Mouse (Mus musculus) splenic B cell, adult 2 months (primary cell): ENCODE results near the gene Lrrc23.

Source experiments
- DNase-seq: peaks from one replicate; pipeline ENCODE4 v3.0.0-alpha.2; 2011; ENCODE audit warnings: low read depth, low spot score
- H3K27me3 ChIP-seq: 2 replicates; pipeline ENCODE4 v1.6.1; 2012; ENCODE audit warnings: mild to moderate bottlenecking, low read length, moderate library complexity, mixed read lengths; ENCODE audit not compliant: control insufficient read depth, poor library complexity, insufficient read depth, severe bottlenecking
- H3K36me3 ChIP-seq: 2 replicates; pipeline ENCODE4 v1.6.1; 2012; ENCODE audit warnings: mild to moderate bottlenecking, low read length, moderate library complexity, mixed read lengths; ENCODE audit not compliant: control insufficient read depth, poor library complexity, insufficient read depth, severe bottlenecking

Lrrc23 gene

GRCm38 (mm10) chr6:124779222-124779983 lies at the start of gene Lrrc23:
Lrrc23 (minus strand) TSS chr6:124779727.
- H3K36me3 ChIP-seq, result no peaks in the 10 kb centered on the region
- H3K27me3 ChIP-seq, result no peaks in the 10 kb centered on the region
- DNase-seq, result peak; percentile 78

- Histone ChIP-seq H3K27me3 (no peaks in the 10 kb centered on the region), H3K36me3 (peaks cover 6% of the 10 kb centered on the region)
- peak; percentile 25 for DNase-seq
These were observed 48.6 kb upstream of the Lrrc23 start for GRCm38 (mm10) chr6:124828101-124828592.

DNA sequence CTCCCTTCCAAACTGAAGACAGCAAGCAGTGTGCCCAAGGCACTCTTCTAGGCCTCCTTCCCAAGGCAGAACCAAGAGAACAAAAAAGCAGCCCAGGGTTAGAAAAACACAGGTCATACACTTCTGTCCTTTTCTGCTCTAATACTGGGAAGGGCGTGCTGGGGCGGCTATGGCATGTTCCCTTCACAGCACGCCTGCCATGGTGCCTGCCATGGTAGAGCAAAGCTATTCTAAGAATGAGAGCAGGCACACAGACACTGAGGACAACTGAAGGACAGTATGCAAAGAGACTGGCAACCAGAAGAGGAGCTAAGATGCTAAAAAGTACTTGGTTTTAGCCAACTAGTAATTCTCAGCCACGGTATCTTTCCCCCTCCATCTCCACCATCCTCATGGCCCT lies 42.5 kb upstream of the Lrrc23 start:
- DNase-seq, result no peak
- Histone ChIP-seq H3K27me3 (no peaks in the 10 kb centered on the region), H3K36me3 (peaks cover 6% of the 10 kb centered on the region)

- H3K36me3 ChIP-seq, result peaks cover 6% of the 10 kb centered on the region
- no peak for DNase-seq
- H3K27me3 ChIP-seq, result no peaks in the 10 kb centered on the region
These were observed 41.4 kb upstream of the Lrrc23 start for GRCm38 (mm10) chr6:124820891-124821290.

DNA sequence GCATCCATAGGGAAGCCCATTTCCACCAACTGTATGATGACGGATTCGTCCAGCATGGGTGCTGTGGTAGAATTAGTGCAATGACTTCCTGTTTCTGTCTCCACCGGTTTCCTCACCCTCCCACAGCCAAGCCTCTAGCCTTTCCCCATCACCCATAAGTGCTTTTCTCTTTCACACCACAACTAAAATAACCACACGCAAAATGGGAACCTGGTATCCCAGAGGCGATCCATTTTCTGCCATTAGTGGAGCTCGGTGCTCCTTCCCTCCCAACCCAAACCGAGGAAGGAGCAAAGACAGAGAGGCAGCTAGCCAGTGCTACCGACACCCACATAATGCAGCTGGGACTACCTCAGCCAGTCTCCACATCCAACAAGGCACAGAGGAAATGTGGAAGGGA lies 38.4 kb upstream of the Lrrc23 start:
- H3K36me3 ChIP-seq, result no peaks in the 10 kb centered on the region; the same call in none of the 2 replicates
- DNase-seq, result no peak
- H3K27me3 ChIP-seq, result no peaks in the 10 kb centered on the region

GRCm38 (mm10) chr6:124817563-124817962 lies 38.0 kb upstream of the Lrrc23 start:
- Histone ChIP-seq H3K36me3 (no peaks in the 10 kb centered on the region; the same call in none of the 2 replicates), H3K27me3 (no peaks in the 10 kb centered on the region)

GRCm38 (mm10) chr6:124817125-124817524 lies 37.6 kb upstream of the Lrrc23 start:
- no peaks in the 10 kb centered on the region; the same call in none of the 2 replicates for H3K36me3 ChIP-seq
- H3K27me3 ChIP-seq, result no peaks in the 10 kb centered on the region
- DNase-seq, result no peak

More at GRCm38 (mm10) chr6:124817563-124817962, 38.0 kb upstream of the Lrrc23 start:
- DNase-seq, result no peak

GRCm38 (mm10) chr6:124816611-124817010 lies 37.1 kb upstream of the Lrrc23 start:
- DNase-seq, result no peak
- no peaks in the 10 kb centered on the region for H3K27me3 ChIP-seq
- no peaks in the 10 kb centered on the region; the same call in none of the 2 replicates for H3K36me3 ChIP-seq

- no peak for DNase-seq
- Histone ChIP-seq H3K27me3 (no peaks in the 10 kb centered on the region), H3K36me3 (no peaks in the 10 kb centered on the region; the same call in 1 of the 2 replicates)
These were observed 35.6 kb upstream of the Lrrc23 start for GRCm38 (mm10) chr6:124814858-124815774.

GRCm38 (mm10) chr6:124814448-124814847 lies 34.9 kb upstream of the Lrrc23 start:
- no peak for DNase-seq
- H3K27me3 ChIP-seq, result no peaks in the 10 kb centered on the region
- H3K36me3 ChIP-seq, result no peaks in the 10 kb centered on the region; the same call in 1 of the 2 replicates

- no peaks in the 10 kb centered on the region for H3K36me3 ChIP-seq
These were observed 34.4 kb upstream of the Lrrc23 start, which contains the start of gene Tpi1 for GRCm38 (mm10) chr6:124813933-124814332. Tpi1 (minus strand) TSS chr6:124814296.

GRCm38 (mm10) chr6:124813496-124813895 lies 34.0 kb upstream of the Lrrc23 start:
- peak; percentile 56 for DNase-seq
- Histone ChIP-seq H3K27me3 (no peaks in the 10 kb centered on the region), H3K36me3 (no peaks in the 10 kb centered on the region)

More at GRCm38 (mm10) chr6:124813933-124814332, 34.4 kb upstream of the Lrrc23 start, which contains the start of gene Tpi1:
- peak; percentile 82 for DNase-seq
- H3K27me3 ChIP-seq, result no peaks in the 10 kb centered on the region

DNA sequence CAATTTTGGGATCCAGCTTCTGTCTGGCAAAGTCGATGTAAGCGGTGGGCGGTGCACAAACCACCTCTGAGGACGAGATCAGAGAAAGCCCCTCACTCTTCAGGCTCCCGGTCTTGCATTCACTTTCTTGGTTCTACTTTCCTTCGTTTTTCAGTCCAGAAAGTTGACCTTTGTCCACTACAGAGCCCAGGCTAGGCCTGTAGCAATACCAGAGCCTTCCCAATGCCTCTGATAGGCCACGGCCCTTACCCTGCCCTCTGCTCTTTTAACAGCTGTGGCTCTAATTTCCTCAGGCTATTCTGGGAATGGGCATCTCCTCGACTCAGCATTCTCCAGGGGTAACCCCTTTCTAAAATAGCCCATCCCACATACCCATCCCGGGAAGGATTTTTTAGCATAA lies 33.3 kb upstream of the Lrrc23 start:
- no peaks in the 10 kb centered on the region for H3K36me3 ChIP-seq
- H3K27me3 ChIP-seq, result no peaks in the 10 kb centered on the region
- DNase-seq, result no peak

DNA sequence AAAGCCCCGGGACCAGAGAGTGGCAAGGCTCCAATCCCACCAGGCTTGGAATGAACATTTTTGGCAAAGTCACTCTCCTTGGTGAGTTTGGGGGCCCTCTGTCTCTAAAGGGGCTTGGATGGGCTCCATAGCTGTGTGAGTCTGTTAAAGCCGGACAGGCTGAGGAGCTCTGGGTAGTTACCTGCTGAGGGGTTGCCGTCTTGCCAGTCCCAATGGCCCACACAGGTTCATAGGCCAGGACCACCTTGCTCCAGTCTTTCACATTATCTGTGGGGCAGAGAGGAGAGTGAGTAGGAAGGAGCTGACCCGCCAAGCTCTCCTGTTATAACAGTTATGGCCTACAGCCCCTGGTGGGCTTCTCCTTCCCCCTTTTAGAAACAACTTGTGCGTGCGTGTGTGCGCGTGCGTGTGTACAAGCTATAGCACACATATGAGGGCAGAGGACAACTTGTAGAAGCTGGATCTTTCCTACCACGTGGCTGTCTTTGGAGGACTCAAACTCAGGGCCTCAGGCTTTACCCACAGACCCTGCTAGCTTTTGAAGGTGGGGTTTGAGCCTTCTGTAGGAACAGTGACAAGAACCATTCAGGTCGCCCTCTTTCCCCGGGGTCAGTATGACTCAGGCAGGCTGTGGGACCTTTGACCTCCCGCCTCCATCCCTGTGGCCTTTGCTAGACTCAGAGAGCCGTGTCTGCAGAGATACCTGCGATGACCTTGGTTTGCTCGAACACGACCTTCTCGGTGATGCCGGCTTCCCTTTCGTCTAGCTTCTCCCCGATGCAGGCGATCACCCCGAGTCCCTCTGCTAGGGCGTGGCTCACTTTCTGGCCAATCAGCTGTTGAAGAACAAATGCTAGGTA lies 32.4 kb upstream of the Lrrc23 start:
- Histone ChIP-seq H3K27me3 (no peaks in the 10 kb centered on the region), H3K36me3 (no peaks in the 10 kb centered on the region)
- DNase-seq, result no peak
